Mouse (Mus musculus) activated CD4-positive, CD25-positive, alpha-beta regulatory T cell (primary cell): Measurements from ENCODE around the gene Kdelr1. TPM values are rescaled to one million over a fixed set of nuclear protein-coding genes. Genes with fewer than 3 reads are reported as not detected.

Source experiments
- polyA plus RNA-seq, 2 experiments: library from polyadenylated mRNA; unstranded; fragments of 100-300 nt; shearing (Covaris generic); gene quantifications; one replicate each; pipeline ENCODE4 v1.2.1; 2017

Kdelr1 gene
- polyA plus RNA-seq, result 100 to 1,000 TPM in 1 of 2 experiments, 10 to 100 TPM in 1; 84.9 to 108 TPM

DNA sequence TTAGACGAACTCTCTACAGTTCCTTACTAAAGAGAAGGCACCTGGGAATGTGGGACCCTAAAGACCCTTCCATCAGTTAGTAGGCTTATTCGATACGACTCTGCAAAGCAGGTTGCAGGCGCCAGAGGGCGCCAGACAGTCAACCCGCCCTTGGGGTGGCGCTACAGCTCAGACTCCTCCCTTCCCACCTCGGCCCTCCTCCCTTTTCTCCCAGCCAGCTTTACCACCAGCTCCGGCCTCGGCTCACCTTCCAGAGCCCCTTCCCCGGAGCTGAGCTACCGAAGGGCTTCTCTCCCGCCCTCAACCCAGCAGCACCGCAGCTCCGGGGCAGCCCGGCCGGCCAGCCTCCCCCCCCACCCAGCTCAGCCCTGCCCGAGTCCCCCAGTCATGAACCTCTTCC, at the start of gene Kdelr1:
TSS of gene Kdelr1 (plus strand) at position 149 of the 400 bp plus-strand sequence.

DNA sequence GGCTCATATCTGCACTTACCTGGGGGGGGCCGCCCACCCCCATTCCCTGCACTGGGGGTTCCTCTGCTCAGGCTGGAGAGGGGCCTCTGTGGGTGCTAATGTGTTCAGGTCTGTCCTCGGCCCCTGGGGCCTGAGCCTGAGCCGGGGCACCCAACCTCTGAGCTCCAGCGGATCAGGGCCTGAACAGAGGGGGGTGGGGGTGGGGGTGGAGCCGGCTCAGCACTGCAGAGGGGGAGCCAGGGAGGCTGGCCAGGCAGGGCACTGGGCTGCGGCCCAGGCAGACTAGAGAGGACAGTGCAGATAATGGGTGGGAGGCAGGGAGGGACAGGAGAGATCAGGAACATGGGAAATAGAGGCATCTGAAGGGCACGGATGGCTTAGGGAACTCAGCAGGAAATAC, 48.0 kb upstream of the Kdelr1 start, which contains the start of gene Kcnj14:
TSS of gene Kcnj14 (minus strand) at position 185 of the 400 bp plus-strand sequence.

DNA sequence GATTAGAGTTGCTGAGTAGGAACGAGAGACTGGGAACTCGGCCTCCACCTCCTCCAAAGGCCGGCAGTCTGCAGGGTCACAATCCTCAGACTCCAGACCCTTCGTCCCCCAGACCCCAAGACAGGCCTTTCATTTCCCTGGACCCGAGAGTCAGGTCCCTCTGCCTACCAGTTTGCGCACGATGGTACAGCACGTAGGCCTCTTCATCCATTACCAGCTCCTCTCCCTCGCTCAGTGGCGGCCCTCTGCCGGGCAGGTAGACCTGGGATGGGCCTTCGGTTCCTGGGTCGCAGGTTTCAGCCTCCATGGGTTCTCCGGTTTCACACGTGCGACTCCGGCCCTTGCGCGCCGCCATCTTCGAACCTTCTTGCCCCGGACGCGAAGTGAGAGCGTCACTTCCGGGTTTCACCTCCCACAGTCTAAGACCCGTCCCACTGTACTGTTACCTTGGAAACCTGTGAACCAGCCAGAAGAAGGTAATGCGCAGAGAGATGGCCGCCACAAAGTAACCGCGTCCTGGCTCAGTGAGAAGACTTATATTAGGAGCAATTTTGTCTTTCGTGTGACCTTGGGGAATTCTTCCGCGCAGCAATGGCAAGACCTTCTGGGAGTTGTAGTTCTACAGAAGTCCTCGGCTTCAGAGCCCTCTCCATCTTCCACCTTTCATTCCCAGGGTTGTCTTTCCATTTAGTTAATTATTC, 42.0 kb upstream of the Kdelr1 start, which contains the start of gene Grwd1:
TSS of gene Grwd1 (minus strand) at position 518 of the 701 bp plus-strand sequence.

DNA sequence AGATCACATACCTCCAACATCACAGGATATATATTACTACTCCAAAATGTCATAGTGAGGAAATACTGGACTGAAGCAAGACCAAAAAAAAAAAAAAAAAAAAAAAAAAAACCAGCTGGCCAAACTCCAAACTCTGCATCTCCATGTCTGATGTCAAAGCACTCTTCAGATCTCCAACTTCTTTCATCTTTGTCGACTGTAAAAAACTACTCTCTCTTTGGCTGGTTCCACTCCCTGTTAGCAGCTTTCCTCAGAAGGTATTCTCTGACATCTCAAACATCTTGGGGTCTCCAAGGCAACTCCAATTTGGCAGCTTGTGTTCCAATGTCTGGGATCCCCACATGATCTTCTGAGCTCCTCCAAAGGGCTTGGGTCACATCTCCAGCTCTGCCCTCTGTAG, 5.7 kb downstream of the Kdelr1 start, which contains the start of gene Grin2d:
TSS of gene Grin2d (minus strand) at position 101 of the 400 bp plus-strand sequence.

DNA sequence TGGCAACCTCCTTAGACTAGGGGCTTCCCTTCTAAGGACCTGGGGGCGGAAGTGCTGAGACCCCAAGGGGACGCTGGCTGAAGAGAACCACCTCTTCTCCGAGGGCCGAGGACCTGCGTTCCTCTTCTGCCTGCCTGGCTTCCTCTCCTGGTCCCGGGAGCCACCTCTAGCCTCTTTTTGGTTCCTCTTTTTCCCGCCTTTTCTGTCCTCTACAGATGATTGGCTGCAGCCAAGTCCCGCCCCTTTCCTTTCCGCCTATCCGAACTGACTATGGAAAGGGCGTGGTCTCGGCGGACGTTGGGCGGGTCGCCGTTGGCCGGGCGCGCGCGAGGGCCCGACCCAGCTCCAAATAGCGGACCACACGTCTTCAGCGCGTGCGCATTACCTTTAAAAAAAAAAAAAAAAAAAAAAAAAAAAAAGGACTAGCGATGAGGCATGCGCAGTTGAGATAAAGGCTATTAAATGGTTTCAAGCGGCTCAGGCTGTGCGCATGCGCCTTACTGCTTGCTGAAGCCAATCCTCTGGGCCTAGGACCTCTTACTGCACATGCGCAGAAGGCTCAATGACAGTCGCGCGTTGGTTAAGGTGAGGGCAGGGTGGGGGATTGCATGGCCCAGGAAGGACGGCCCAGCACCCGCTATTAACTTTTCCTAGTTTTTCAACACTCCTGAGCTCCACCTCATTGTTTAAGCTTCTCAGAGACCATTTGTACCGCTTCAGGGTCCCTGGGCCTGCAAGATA, 24.1 kb downstream of the Kdelr1 start, which contains the start of the genes Syngr4 and Tmem143:
TSS of gene Syngr4 (minus strand) at position 198 of the 741 bp plus-strand sequence.
TSS of gene Tmem143 (plus strand) at position 425 of the 741 bp plus-strand sequence.

DNA sequence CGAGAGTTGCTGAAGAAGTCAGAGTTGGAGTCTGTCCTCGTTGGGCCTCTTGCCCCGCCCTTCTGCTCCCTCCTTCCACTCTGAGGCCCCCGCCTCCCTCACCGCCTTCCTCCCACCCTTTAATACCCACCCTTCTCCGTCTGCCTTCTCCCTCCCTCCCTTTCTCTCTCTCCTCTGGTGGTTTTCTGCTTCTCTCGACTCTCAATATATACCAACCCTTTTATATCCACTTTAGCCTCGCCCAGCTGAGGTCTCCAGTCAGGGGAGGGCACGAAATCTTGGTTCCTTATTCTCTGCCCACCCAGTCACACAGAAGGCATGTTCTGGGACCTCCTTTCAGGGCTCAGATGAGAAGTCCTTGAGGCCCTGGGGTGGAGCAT, 48.7 kb downstream of the Kdelr1 start, which contains the start of gene Emp3:
TSS of gene Emp3 (minus strand) at position 163 of the 380 bp plus-strand sequence.

DNA sequence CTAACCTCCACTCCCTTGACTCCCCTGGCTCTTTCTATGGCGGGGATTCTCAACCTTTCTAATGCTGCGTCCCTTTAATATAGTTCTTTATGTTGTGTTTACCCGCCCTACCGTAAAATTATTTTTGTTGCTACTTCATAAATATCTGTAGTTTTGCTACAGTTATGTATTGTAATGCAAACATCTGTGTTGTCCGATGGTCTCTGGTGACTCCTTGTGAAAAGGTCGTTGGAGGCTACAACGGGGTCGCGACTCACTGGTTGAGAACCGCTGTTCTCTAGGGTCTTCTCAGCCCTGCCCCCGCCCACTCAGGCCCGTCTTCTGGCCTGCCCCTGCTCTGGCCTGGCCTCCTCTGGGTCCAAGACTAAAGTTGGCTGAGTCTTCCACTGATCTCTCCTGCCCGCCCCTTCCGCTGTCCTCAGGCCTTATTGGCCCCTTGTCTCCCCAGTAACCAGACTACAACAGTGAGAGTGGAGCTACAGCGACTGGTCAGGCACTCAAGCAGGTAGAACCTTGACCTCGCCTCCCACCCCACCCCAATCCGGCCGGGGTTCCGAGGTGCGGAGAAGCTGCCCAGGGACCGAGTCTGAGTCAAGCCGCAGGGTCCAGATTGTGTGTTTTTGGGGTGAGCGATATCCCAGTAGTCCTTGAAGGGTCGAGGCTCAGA, 51.3 kb downstream of the Kdelr1 start, which contains the start of gene Ccdc114:
TSS of gene Ccdc114 (plus strand) at position 311 of the 667 bp plus-strand sequence.

Other genes with a start within 250 kb of the Kdelr1 start
- gene Rasip1, start 245.3 kb upstream of the Kdelr1 start, polyA plus RNA-seq, result 1 to 10 TPM; 1.2 to 1.4 TPM
- 1 to 10 TPM in 1 of 2 experiments, under 1 TPM in 1; 0.16 to 1.8 TPM for gene Mamstr, start 232.8 kb upstream of the Kdelr1 start, polyA plus RNA-seq
- under 1 TPM; 0.05 to 0.23 TPM for gene Fut2, start 206.4 kb upstream of the Kdelr1 start, polyA plus RNA-seq
- gene Ntn5, start 188.8 kb upstream of the Kdelr1 start, polyA plus RNA-seq, result under 1 TPM in 1 of 2 experiments, not detected in 1; 0.30 TPM
- gene Sec1, start 178.4 kb upstream of the Kdelr1 start, polyA plus RNA-seq, result under 1 TPM; 0.11 to 0.87 TPM
- gene Car11, start 172.9 kb upstream of the Kdelr1 start, polyA plus RNA-seq, result 1 to 10 TPM; 1.4 to 2.6 TPM
- 10 to 100 TPM; 30.7 to 43.2 TPM for gene Dbp, start 167.7 kb upstream of the Kdelr1 start, polyA plus RNA-seq
- gene Rpl18, start 157.3 kb upstream of the Kdelr1 start, polyA plus RNA-seq, result 1,000 to 10,000 TPM; 1,404 to 2,078 TPM
- gene Sphk2, start 154.8 kb upstream of the Kdelr1 start, polyA plus RNA-seq, result 10 to 100 TPM; 21.2 to 24.8 TPM
- under 1 TPM in 1 of 2 experiments, not detected in 1; 0.09 TPM for gene Fam83e, start 151.6 kb upstream of the Kdelr1 start, polyA plus RNA-seq
- not detected for gene Spaca4, start 147.0 kb upstream of the Kdelr1 start, polyA plus RNA-seq
- under 1 TPM; 0.05 to 0.18 TPM for gene Lmtk3, start 89.0 kb upstream of the Kdelr1 start, polyA plus RNA-seq
- 1 to 10 TPM; 1.7 to 4.0 TPM for gene Sult2b1, start 88.1 kb upstream of the Kdelr1 start, polyA plus RNA-seq
- gene Cyth2, start 58.2 kb upstream of the Kdelr1 start, polyA plus RNA-seq, result 10 to 100 TPM; 71.9 to 73.3 TPM
- under 1 TPM; 0.06 to 0.12 TPM for gene Kcnj14, start 48.0 kb upstream of the Kdelr1 start, polyA plus RNA-seq
- 10 to 100 TPM; 21.4 to 26.5 TPM for gene Grwd1, start 41.8 kb upstream of the Kdelr1 start, polyA plus RNA-seq
- gene Grin2d, start 5.6 kb downstream of the Kdelr1 start, polyA plus RNA-seq, result 1 to 10 TPM in 1 of 2 experiments, under 1 TPM in 1; 0.94 to 1.1 TPM
- 1 to 10 TPM in 1 of 2 experiments, not detected in 1; 2.1 TPM for gene Syngr4, start 23.9 kb downstream of the Kdelr1 start, polyA plus RNA-seq
- 1 to 10 TPM; 7.2 to 9.5 TPM for gene Tmem143, start 24.2 kb downstream of the Kdelr1 start, polyA plus RNA-seq
- 100 to 1,000 TPM; 711 to 728 TPM for gene Emp3, start 48.6 kb downstream of the Kdelr1 start, polyA plus RNA-seq
- gene Ccdc114, start 51.3 kb downstream of the Kdelr1 start, polyA plus RNA-seq, result 1 to 10 TPM; 1.4 to 2.1 TPM
- gene Abcc6, start 157.5 kb downstream of the Kdelr1 start, polyA plus RNA-seq, result under 1 TPM in 1 of 2 experiments, not detected in 1; 0.93 TPM
- gene Nomo1, start 160.9 kb downstream of the Kdelr1 start, polyA plus RNA-seq, result 10 to 100 TPM; 28.0 to 30.7 TPM
- not detected for gene Kcnj11, start 228.0 kb downstream of the Kdelr1 start, polyA plus RNA-seq